Mouse (Mus musculus) right cerebral cortex, postnatal 10 days (tissue): Measurements from ENCODE around the gene 5730522E02Rik.

Experiments used
- DNase-seq, 2 experiments: peaks; one replicate each; pipeline ENCODE4 v3.0.0; 2021; ENCODE audit warnings: low spot score in 2 of 2

The 5730522E02Rik gene

DNA sequence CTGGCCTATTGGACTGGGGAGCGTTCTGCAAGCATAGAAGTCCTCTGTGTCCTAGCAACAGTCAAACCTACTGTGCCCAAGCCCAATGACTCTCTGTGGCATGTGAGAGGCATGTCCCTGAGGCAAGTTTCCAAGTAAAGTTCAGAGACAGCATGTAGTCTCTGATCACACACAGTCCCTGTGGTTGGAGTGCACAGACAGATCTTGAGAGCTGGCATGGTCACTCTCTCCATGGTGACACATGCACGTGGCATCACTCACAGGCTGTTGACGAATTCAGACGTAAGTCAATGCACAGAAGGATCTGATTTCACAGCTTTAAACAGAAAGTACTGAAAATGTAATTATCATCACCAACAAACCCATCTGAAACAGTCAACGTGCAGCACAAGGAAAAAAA lies 210.8 kb downstream of the 5730522E02Rik start:
- no peak for DNase-seq

DNA sequence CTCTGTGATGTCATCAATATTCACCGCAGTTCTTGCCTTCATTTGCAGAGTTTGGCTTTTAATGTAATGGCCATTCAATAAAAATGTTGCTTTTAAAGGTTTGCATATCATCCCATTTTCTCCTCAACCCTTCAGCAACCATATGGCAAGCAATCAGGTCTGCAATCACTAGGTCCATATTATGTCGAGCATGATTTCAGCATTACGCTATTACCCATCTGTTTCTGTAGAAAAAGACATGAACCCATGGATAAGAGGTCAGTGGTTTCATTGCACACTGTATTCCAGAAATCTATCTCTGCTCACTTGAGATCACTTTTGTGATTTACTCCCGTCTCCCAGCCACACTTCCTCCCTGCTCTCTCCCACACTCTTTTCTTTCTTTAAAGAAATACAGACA lies 213.1 kb downstream of the 5730522E02Rik start:
- no peak for DNase-seq

GRCm38 (mm10) chr11:25994128-25994527 lies 216.4 kb downstream of the 5730522E02Rik start:
- no peak for DNase-seq

DNA sequence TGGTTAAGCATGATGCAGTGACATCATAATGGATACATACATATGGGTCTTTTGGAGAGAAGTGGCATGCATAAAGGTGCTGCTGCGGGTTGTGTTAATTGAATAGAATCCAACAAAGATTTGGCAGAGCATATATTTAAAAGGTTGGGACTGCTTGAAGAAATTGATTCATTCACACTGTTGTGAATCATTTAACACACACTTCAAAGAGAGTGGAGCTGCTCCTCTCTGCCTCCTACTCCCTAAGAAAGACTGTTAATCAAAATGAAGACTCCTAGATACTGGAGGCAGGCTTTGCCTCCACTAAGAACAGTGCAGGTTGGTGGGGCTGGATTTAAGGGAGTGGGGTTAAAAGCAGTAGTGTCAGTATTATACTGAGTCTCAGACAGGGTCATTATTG lies 218.3 kb downstream of the 5730522E02Rik start:
- DNase-seq, result no peak

DNA sequence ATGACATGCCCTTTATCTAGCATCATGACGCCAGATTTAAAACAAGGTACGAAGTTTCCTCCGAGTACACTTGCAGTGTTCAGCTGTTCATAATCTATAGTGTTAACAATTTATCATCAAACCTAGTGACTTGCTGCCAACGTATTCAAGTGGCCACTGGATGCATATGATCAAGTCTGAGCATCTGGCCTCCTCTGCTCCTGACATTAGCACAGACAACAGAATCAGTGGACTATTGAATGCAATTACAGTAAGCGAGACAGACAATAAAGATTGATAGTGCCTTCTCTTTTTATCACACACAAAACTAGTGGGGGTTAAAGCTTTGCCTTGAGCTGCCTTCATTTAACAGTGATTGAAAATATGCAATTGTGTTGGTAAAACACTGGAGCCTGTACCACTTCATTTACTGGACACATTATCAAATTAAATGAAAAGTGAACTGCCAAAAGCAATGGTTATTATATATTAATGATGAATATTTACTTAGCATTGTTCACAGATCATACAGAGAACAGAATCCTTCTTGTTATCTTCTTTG lies 231.8 kb downstream of the 5730522E02Rik start:
- DNase-seq, result no peak

DNA sequence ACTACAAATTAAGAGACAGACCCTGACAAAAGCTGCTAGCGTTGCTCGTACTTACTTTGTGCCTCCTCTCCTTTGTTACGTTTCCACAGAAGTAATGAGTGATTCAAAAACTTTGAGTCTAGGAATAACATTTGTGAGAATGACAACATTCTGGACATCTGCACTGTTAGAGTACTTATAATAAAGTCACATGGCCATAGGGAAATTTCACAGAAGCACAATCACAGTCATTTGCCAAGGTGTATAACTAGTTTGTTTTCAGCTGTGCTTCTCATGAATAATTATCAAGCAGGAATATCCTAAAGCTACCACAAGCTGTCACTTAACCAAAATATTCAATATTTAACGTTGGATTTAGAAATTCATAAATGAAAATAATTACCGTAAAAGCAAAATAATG lies 269.1 kb downstream of the 5730522E02Rik start:
- DNase-seq, result no peak

GRCm38 (mm10) chr11:25940716-25941294 lies 269.8 kb downstream of the 5730522E02Rik start:
- DNase-seq, result no peak

DNA sequence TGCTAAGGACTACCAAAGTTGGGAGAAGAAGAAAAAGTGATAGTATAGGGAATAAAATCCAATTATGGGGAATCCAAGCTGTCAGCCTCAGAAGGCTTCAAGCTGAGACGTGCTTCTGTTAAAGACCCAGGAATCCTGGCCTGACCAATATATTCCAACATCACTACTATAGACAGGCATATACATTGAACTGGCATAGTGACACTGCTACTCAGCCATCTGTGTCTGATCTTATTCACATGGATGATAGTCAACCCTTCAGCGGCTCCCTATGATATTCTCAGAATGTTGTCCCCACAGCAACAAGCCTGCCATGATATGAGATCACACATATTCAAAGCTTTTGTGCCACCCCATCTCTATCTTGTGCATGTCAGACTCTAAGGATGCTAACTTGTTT lies 284.3 kb downstream of the 5730522E02Rik start:
- DNase-seq, result no peak

DNA sequence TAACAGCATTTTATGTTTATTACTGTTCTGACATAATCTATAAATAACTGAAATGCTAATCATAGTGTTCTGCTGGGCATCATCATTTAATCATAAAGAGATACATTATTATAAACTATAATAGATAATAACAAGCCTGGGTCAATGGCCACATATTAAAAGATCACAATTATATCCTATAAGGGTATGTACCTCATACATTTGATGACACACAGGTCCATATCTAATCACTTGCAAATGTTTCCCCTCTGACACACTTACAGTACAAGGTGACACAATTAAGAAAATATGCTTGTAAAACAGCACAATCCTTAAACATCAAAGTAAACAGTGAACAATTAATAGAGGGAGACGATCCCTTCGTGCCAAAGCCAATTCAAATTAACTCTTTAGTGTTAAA lies 308.2 kb downstream of the 5730522E02Rik start:
- no peak for DNase-seq

DNA sequence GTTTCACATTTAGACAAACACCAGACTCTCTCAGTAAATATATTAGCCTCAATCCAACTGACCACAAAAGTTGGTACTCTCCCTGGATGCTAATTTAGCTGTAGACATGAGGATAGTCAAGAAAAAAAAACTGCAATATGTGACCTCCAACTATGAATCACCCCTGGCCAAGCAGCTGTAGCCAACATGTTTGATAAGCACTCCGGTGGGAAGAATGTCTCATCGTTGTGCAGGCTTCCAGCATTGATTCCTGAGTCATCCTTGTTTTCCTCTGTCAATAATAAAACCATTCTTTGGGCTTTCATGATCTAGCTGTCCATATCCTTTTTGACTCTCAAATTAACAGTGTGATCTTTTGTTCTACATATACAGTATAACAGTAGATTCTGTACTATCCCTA lies 308.9 kb downstream of the 5730522E02Rik start:
- no peak for DNase-seq

DNA sequence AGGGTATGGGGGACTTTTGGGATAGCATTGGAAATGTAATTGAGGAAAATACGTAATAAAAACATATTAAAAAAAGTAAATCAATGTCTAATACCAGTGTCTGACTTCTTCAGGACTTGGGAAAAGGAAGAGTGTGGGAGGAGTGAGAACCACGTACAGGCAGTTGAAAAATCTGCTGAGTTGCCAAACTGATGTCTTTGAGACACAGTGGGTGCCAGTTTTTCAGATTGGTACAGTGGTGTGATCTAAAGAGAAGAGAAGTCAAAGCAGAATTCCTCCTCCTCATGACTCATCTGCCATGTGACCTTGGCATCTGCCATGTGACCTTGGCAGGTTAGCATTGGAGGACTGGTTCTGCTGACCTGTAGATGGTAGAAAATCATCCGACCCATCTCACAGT lies 316.7 kb downstream of the 5730522E02Rik start:
- DNase-seq, result no peak

DNA sequence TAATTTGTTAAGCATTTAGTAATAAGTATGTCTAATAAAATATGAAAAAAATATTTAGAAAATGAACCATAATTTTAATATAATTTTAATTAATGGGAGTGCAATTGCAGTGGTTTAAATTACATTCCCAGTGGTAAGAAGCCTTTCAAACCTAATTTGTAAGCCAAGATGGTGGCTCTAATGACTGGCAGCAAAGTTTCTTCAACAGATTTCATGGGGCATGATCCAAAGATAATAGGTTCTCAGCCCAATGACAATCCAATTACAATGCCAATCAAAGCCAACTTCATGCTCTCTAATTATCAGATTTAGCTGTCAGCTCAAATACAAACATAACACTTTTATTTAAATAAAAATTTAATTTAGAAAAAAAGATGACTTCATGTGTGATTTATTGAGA lies 337.6 kb downstream of the 5730522E02Rik start:
- DNase-seq, result no peak

GRCm38 (mm10) chr11:25872317-25872716 lies 338.2 kb downstream of the 5730522E02Rik start:
- no peak for DNase-seq

DNA sequence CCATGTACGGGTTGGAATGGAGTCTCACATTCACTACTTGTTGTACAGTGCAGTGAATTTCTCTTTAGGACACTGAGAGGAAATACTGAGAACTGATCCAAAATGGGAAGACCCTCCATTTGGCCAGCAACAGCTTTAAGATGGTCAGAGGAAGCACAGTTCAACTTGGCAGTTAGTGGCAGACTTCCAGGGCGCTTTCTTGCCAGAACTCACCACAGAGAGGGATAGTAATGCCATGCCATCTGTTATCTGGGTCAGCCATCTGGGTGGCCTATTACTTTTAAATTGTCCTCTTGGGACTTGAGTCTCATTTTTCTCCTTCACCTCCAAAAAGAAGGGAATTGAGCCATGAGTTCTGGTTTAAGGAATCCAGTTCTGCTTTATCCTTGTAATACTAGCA lies 344.3 kb downstream of the 5730522E02Rik start:
- no peak for DNase-seq

DNA sequence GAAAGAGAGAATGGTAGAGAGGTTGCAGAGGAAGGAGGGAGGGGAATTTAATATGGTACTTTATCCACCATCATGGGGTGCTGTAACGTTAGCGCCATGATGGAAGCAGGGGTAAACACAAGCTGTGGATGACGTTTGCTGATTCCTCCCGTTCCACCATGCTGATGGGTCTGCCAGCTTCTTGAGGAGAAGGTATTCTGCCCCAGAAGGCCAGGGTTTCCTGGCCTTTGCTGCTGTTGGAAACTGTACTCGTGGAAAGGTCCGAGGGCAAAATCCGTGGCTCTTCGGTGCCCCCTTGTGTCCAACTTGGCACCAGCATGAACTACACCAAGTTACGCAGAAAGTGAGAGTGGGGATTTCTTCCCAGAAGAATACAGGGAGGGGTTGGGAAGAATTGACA lies 347.9 kb downstream of the 5730522E02Rik start:
- peak; percentile 70 to 80 for DNase-seq

GRCm38 (mm10) chr11:25856629-25857568 lies 353.7 kb downstream of the 5730522E02Rik start:
- no peak for DNase-seq

- DNase-seq, result no peak
Measured at GRCm38 (mm10) chr11:25855794-25856193, 354.8 kb downstream of the 5730522E02Rik start.

- DNase-seq, result peak in 1 of 2 experiments; percentile 43
Measured at GRCm38 (mm10) chr11:25854216-25854615, 356.3 kb downstream of the 5730522E02Rik start.

- peak; percentile 53 to 54 for DNase-seq
Measured at GRCm38 (mm10) chr11:25853032-25853431, 357.5 kb downstream of the 5730522E02Rik start.

DNA sequence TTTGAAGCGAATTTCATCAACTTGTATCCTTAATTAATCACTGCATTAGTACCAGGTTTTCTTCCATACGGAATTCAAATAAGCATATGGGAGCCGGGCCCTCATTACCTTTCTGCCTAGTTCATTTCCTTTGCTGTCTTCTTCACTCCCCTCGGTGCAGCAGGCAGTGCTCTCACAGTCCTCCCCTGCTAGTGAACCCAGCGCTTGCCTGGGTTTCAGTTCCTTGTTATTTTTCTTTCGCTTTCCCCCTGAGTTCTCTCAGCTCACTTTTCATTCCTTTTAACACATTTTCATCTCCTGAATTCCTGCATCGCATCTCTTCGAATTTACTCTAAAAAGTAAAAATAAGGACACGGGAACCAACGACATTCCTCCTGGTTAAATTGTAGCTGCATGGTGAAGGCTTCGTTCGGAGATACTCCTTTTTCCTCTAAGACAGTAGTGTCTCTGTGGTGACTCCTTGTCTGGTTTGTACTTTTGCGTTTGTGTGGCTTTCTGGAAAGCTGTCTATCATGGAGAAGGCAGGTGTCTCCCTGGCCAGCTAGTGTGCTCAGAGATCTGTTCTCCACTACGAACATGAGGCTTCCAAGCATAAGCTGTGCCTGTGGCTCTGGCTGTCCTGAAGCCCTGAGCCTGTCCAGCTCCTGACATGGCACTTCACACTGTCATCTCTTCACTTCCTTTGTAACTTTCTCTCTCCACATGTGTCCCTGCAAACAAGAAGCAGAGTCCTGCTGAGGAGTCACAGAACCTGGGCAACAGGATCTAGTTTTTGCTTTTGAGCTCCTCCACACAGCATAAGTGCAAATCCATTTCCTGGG lies 361.5 kb downstream of the 5730522E02Rik start:
- DNase-seq, result no peak

DNA sequence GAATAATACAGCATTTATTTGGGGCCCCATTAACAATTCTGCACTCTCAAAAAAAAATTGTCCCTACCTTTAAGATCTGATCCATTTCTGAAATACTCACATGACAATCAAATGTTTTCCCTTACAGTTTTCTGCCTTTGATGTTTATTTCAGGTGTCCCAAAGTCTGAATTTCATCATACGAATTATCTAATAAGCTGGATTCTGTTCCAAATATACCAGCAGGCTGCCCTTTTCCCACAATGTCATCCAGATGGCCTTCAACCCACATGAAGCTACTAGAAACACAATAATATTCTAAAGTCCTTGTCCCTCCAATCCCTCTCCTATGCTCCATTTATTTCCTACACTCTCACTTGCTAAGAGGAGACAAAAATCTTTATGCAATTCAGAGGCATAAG lies 372.1 kb downstream of the 5730522E02Rik start:
- DNase-seq, result no peak

DNA sequence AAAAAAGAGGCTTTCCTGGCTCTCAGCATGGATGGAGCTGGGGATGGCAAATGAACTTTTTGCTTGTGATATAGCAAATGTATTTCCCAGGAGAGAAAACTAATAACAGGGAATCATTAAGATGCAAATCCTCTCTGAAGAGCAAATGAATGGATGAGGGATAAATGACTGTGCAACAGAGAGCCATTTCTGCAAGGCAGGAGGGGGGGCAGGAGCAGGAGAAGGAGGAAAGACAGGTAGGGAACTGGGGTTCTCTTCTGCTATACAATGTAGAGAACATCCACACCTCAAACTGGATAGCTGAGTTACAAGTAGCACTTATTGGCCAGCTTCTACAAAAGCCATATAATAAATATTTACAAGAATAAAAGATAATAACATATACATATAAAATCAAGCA lies 390.8 kb downstream of the 5730522E02Rik start:
- no peak for DNase-seq
